Mouse (Mus musculus) gastrocnemius, adult 18-20 months (tissue): Measurements from ENCODE around the gene Rsu1. TPM values are rescaled to one million over a fixed set of nuclear protein-coding genes. Genes with fewer than 3 reads are reported as not detected.

Experiments
- DNase-seq: peaks from one replicate; pipeline ENCODE4 v3.0.0; 2021; ENCODE audit warnings: low spot score
- total RNA-seq, 2 experiments: library from RNA; stranded (reverse); gene quantifications; 2 replicates each; pipeline ENCODE4 v1.2.3; 2021

Gene Rsu1
- total RNA-seq, 2 experiments from 2014 or later, result 29.2 to 30.5 TPM

GRCm38 (mm10) chr2:13169158-13169890 lies 101.9 kb downstream of the Rsu1 start:
- DNase-seq, result no peak

GRCm38 (mm10) chr2:13168743-13169142 lies 102.5 kb downstream of the Rsu1 start:
- no peak for DNase-seq

- no peak for DNase-seq
Measured at GRCm38 (mm10) chr2:13161717-13162116, 109.5 kb downstream of the Rsu1 start.

GRCm38 (mm10) chr2:13145245-13145644 lies 126.0 kb downstream of the Rsu1 start:
- no peak for DNase-seq

- no peak for DNase-seq
Measured at GRCm38 (mm10) chr2:13134890-13135289, 136.3 kb downstream of the Rsu1 start.

GRCm38 (mm10) chr2:13132841-13133240 lies 138.4 kb downstream of the Rsu1 start:
- DNase-seq, result no peak

- no peak for DNase-seq
Measured at GRCm38 (mm10) chr2:13132406-13132805, 138.8 kb downstream of the Rsu1 start.

- no peak for DNase-seq
Measured at GRCm38 (mm10) chr2:13129859-13130258, 141.4 kb downstream of the Rsu1 start.

- no peak for DNase-seq
Measured at GRCm38 (mm10) chr2:13129337-13129736, 141.9 kb downstream of the Rsu1 start.

- DNase-seq, result no peak
Measured at GRCm38 (mm10) chr2:13120461-13120860, 150.8 kb downstream of the Rsu1 start.

GRCm38 (mm10) chr2:13117896-13118295 lies 153.3 kb downstream of the Rsu1 start:
- DNase-seq, result no peak

GRCm38 (mm10) chr2:13106531-13106930 lies 164.7 kb downstream of the Rsu1 start:
- DNase-seq, result no peak

- no peak for DNase-seq
Measured at GRCm38 (mm10) chr2:13104388-13104787, 166.8 kb downstream of the Rsu1 start.

- no peak for DNase-seq
Measured at GRCm38 (mm10) chr2:13103797-13104200, 167.4 kb downstream of the Rsu1 start.

- DNase-seq, result no peak
Measured at GRCm38 (mm10) chr2:13094045-13094444, 177.2 kb downstream of the Rsu1 start.

- DNase-seq, result no peak
Measured at GRCm38 (mm10) chr2:13093570-13093969, 177.6 kb downstream of the Rsu1 start.

GRCm38 (mm10) chr2:13091399-13092015 lies 179.7 kb downstream of the Rsu1 start:
- no peak for DNase-seq

- no peak for DNase-seq
Measured at GRCm38 (mm10) chr2:13090841-13091240, 180.4 kb downstream of the Rsu1 start.

GRCm38 (mm10) chr2:13089861-13090260 lies 181.4 kb downstream of the Rsu1 start:
- no peak for DNase-seq

GRCm38 (mm10) chr2:13088266-13088665 lies 182.9 kb downstream of the Rsu1 start:
- no peak for DNase-seq

- DNase-seq, result no peak
Measured at GRCm38 (mm10) chr2:13087811-13088210, 183.4 kb downstream of the Rsu1 start.

GRCm38 (mm10) chr2:13084223-13084622 lies 187.0 kb downstream of the Rsu1 start:
- no peak for DNase-seq

- DNase-seq, result no peak
Measured at GRCm38 (mm10) chr2:13080476-13080875, 190.7 kb downstream of the Rsu1 start.
